Mouse (Mus musculus): ENCODE results near the gene Cers3. TPM values are rescaled to one million over a fixed set of nuclear protein-coding genes. Genes with fewer than 3 reads are reported as not detected.

The Cers3 gene
- polyA plus RNA-seq, 1 experiment from 2014 or later, result 0.26 TPM

GRCm38 (mm10) chr7:66841165-66841564 is 97.9 kb downstream of the Cers3 start:
- no peak overlapping the region for H3K4me3 ChIP-seq (ENCODE audit: low read depth, low read length)
- no peak for ATAC-seq
- 84% methylated on average over 7 of the region's 7 CpGs for WGBS

GRCm38 (mm10) chr7:66842021-66842420 is 98.7 kb downstream of the Cers3 start:
- no peaks in the 10 kb centered on the region for H3K9me3 ChIP-seq (replicated peaks; ENCODE audit: control insufficient read depth, low read length, poor library complexity, severe bottlenecking)
- 55% methylated on average over 10 of the region's 10 CpGs for WGBS
- H3K27me3 ChIP-seq (ENCODE audit: control insufficient read depth, insufficient read depth, low read depth, low read length), result peaks cover 2% of the 10 kb centered on the region; the same call in 1 of the 2 replicates
- H3K4me1 ChIP-seq (ENCODE audit: control insufficient read depth, insufficient read depth, low read length), result peaks cover 5% of the 10 kb centered on the region; the same call in 1 of the 2 replicates
- ATAC-seq, result no peak
- no peak overlapping the region for H3K4me3 ChIP-seq (ENCODE audit: low read depth, low read length)
- H3K36me3 ChIP-seq (ENCODE audit: control insufficient read depth, insufficient read depth, low read length), result no peaks in the 10 kb centered on the region
- H3K4me2 ChIP-seq (ENCODE audit: low read length), result no peak overlapping the region
- H3K9ac ChIP-seq (ENCODE audit: low read depth, low read length), result no peak overlapping the region
- H3K27ac ChIP-seq (ENCODE audit: low read length), result no peak overlapping the region

More at GRCm38 (mm10) chr7:66841165-66841564, 97.9 kb downstream of the Cers3 start:
- Histone ChIP-seq H3K4me1 (ENCODE audit: control insufficient read depth, insufficient read depth, low read length) (peaks cover 5% of the 10 kb centered on the region; the same call in 1 of the 2 replicates), H3K9ac (ENCODE audit: low read depth, low read length) (no peak overlapping the region), H3K4me2 (ENCODE audit: low read length) (peak overlapping the region; percentile 90; the same call in 1 of the 2 replicates), H3K36me3 (ENCODE audit: control insufficient read depth, insufficient read depth, low read length) (no peaks in the 10 kb centered on the region), H3K9me3 (replicated peaks; ENCODE audit: control insufficient read depth, low read length, poor library complexity, severe bottlenecking) (no peaks in the 10 kb centered on the region), H3K27ac (ENCODE audit: low read length) (no peak overlapping the region), H3K27me3 (ENCODE audit: control insufficient read depth, insufficient read depth, low read depth, low read length) (peaks cover 2% of the 10 kb centered on the region; the same call in 1 of the 2 replicates)

- no peak for ATAC-seq
Observed at GRCm38 (mm10) chr7:66843846-66844245, 100.5 kb downstream of the Cers3 start.

GRCm38 (mm10) chr7:66846582-66846981 is 103.3 kb downstream of the Cers3 start:
- no peaks in the 10 kb centered on the region for H3K9me3 ChIP-seq (replicated peaks; ENCODE audit: control insufficient read depth, low read length, poor library complexity, severe bottlenecking)
- no peaks in the 10 kb centered on the region for H3K27me3 ChIP-seq (ENCODE audit: control insufficient read depth, insufficient read depth, low read depth, low read length)
- H3K4me3 ChIP-seq (ENCODE audit: low read depth, low read length), result no peak overlapping the region
- ATAC-seq, result no peak
- 73% methylated on average over 6 of the region's 6 CpGs for whole genome bisulfite sequencing
- no peak overlapping the region for H3K9ac ChIP-seq (ENCODE audit: low read depth, low read length)
- H3K4me2 ChIP-seq (ENCODE audit: low read length), result no peak overlapping the region
- H3K36me3 ChIP-seq (ENCODE audit: control insufficient read depth, insufficient read depth, low read length), result no peaks in the 10 kb centered on the region
- H3K27ac ChIP-seq (ENCODE audit: low read length), result no peak overlapping the region
- no peaks in the 10 kb centered on the region for H3K4me1 ChIP-seq (ENCODE audit: control insufficient read depth, insufficient read depth, low read length)

More at GRCm38 (mm10) chr7:66843846-66844245, 100.5 kb downstream of the Cers3 start:
- Histone ChIP-seq H3K4me1 (ENCODE audit: control insufficient read depth, insufficient read depth, low read length) (peaks cover 5% of the 10 kb centered on the region; the same call in 1 of the 2 replicates), H3K4me2 (ENCODE audit: low read length) (no peak overlapping the region), H3K9ac (ENCODE audit: low read depth, low read length) (no peak overlapping the region), H3K27me3 (ENCODE audit: control insufficient read depth, insufficient read depth, low read depth, low read length) (no peaks in the 10 kb centered on the region), H3K27ac (ENCODE audit: low read length) (no peak overlapping the region), H3K36me3 (ENCODE audit: control insufficient read depth, insufficient read depth, low read length) (no peaks in the 10 kb centered on the region), H3K9me3 (replicated peaks; ENCODE audit: control insufficient read depth, low read length, poor library complexity, severe bottlenecking) (no peaks in the 10 kb centered on the region), H3K4me3 (ENCODE audit: low read depth, low read length) (no peak overlapping the region)
- WGBS, result 82% methylated on average over 2 of the region's 2 CpGs

- H3K4me2 ChIP-seq (ENCODE audit: low read length), result no peak overlapping the region
- WGBS, result 87% methylated on average over 9 of the region's 9 CpGs
- H3K27ac ChIP-seq (ENCODE audit: low read length), result no peak overlapping the region
- H3K27me3 ChIP-seq (ENCODE audit: control insufficient read depth, insufficient read depth, low read depth, low read length), result no peaks in the 10 kb centered on the region
- no peak overlapping the region for H3K4me3 ChIP-seq (ENCODE audit: low read depth, low read length)
- no peaks in the 10 kb centered on the region for H3K9me3 ChIP-seq (replicated peaks; ENCODE audit: control insufficient read depth, low read length, poor library complexity, severe bottlenecking)
- no peak overlapping the region for H3K9ac ChIP-seq (ENCODE audit: low read depth, low read length)
- H3K4me1 ChIP-seq (ENCODE audit: control insufficient read depth, insufficient read depth, low read length), result no peaks in the 10 kb centered on the region
- ATAC-seq, result no peak
- H3K36me3 ChIP-seq (ENCODE audit: control insufficient read depth, insufficient read depth, low read length), result no peaks in the 10 kb centered on the region
Observed at GRCm38 (mm10) chr7:66847299-66847698, 104.0 kb downstream of the Cers3 start.

GRCm38 (mm10) chr7:66849316-66849715 is 106.0 kb downstream of the Cers3 start:
- no peaks in the 10 kb centered on the region for H3K27me3 ChIP-seq (ENCODE audit: control insufficient read depth, insufficient read depth, low read depth, low read length)
- H3K4me1 ChIP-seq (ENCODE audit: control insufficient read depth, insufficient read depth, low read length), result no peaks in the 10 kb centered on the region
- no peak for ATAC-seq
- H3K9me3 ChIP-seq (replicated peaks; ENCODE audit: control insufficient read depth, low read length, poor library complexity, severe bottlenecking), result no peaks in the 10 kb centered on the region
- no peak overlapping the region for H3K9ac ChIP-seq (ENCODE audit: low read depth, low read length)
- H3K36me3 ChIP-seq (ENCODE audit: control insufficient read depth, insufficient read depth, low read length), result no peaks in the 10 kb centered on the region
- H3K27ac ChIP-seq (ENCODE audit: low read length), result no peak overlapping the region
- no peak overlapping the region for H3K4me2 ChIP-seq (ENCODE audit: low read length)
- no peak overlapping the region for H3K4me3 ChIP-seq (ENCODE audit: low read depth, low read length)
- WGBS, result 94% methylated on average over 6 of the region's 6 CpGs

DNA sequence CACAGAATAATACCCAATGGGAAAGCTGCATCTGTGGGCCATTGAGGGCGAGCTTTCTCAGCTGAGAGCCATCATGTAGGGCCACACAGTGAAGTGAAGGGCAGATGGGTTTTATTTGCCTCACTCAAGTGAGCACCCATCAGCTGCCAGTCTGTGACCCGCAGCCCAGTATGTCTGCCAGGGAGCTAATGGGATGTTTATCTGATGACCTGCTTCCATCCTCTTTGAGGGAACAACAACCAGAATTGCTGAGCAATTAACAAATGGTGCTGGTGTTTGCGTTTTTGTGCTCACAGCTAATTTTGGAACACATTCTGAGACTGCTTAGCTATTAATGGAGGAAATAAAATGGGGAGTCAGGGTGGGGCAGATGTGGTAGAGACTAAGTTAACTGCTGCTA is 108.9 kb downstream of the Cers3 start:
- Histone ChIP-seq H3K27me3 (ENCODE audit: control insufficient read depth, insufficient read depth, low read depth, low read length) (no peaks in the 10 kb centered on the region), H3K9ac (ENCODE audit: low read depth, low read length) (no peak overlapping the region), H3K4me3 (ENCODE audit: low read depth, low read length) (no peak overlapping the region), H3K27ac (ENCODE audit: low read length) (no peak overlapping the region), H3K9me3 (replicated peaks; ENCODE audit: control insufficient read depth, low read length, poor library complexity, severe bottlenecking) (no peaks in the 10 kb centered on the region), H3K36me3 (ENCODE audit: control insufficient read depth, insufficient read depth, low read length) (no peaks in the 10 kb centered on the region), H3K4me2 (ENCODE audit: low read length) (no peak overlapping the region), H3K4me1 (ENCODE audit: control insufficient read depth, insufficient read depth, low read length) (no peaks in the 10 kb centered on the region)
- ATAC-seq, result no peak
- WGBS, result 85% methylated on average over 3 of the region's 3 CpGs

- Histone ChIP-seq H3K9ac (ENCODE audit: low read depth, low read length) (no peak overlapping the region), H3K36me3 (ENCODE audit: control insufficient read depth, insufficient read depth, low read length) (no peaks in the 10 kb centered on the region), H3K9me3 (replicated peaks; ENCODE audit: control insufficient read depth, low read length, poor library complexity, severe bottlenecking) (no peaks in the 10 kb centered on the region), H3K4me1 (ENCODE audit: control insufficient read depth, insufficient read depth, low read length) (no peaks in the 10 kb centered on the region), H3K27ac (ENCODE audit: low read length) (no peak overlapping the region), H3K27me3 (ENCODE audit: control insufficient read depth, insufficient read depth, low read depth, low read length) (no peaks in the 10 kb centered on the region), H3K4me3 (ENCODE audit: low read depth, low read length) (no peak overlapping the region), H3K4me2 (ENCODE audit: low read length) (no peak overlapping the region)
- ATAC-seq, result no peak
- 50% methylated on average over 1 of the region's 1 CpGs for WGBS
Observed at GRCm38 (mm10) chr7:66857610-66858009, 114.3 kb downstream of the Cers3 start.

- Histone ChIP-seq H3K9me3 (replicated peaks; ENCODE audit: control insufficient read depth, low read length, poor library complexity, severe bottlenecking) (no peaks in the 10 kb centered on the region), H3K4me1 (ENCODE audit: control insufficient read depth, insufficient read depth, low read length) (no peaks in the 10 kb centered on the region), H3K27me3 (ENCODE audit: control insufficient read depth, insufficient read depth, low read depth, low read length) (no peaks in the 10 kb centered on the region), H3K36me3 (ENCODE audit: control insufficient read depth, insufficient read depth, low read length) (no peaks in the 10 kb centered on the region), H3K4me2 (ENCODE audit: low read length) (no peak overlapping the region), H3K4me3 (ENCODE audit: low read depth, low read length) (no peak overlapping the region), H3K27ac (ENCODE audit: low read length) (no peak overlapping the region), H3K9ac (ENCODE audit: low read depth, low read length) (no peak overlapping the region)
- WGBS, result 71% methylated on average over 12 of the region's 12 CpGs
- no peak for ATAC-seq
Observed at GRCm38 (mm10) chr7:66858247-66859075, 115.2 kb downstream of the Cers3 start.

Measured in midbrain, embryonic 16.5 days (tissue).